Mouse (Mus musculus) midbrain, embryonic 13.5 days (tissue): ENCODE measurements around the gene Wdr63. TPM values are rescaled to one million over a fixed set of nuclear protein-coding genes. Genes with fewer than 3 reads are reported as not detected.

Source experiments
- ATAC-seq: fragments of 200-750 bp; cut with Nextera tagmentation; 2 replicates; pipeline ENCODE4 v1.8.0; 2017; ENCODE audit warnings: mild to moderate bottlenecking, moderate TSS enrichment, moderate library complexity
- H3K27ac ChIP-seq: fragments of 300-500 bp; sonication (generic); 2 replicates; pipeline ENCODE4 v1.5.1; 2015; ENCODE audit warnings: inconsistent platforms, mild to moderate bottlenecking, moderate library complexity
- H3K27me3 ChIP-seq: fragments of 300-500 bp; sonication (generic); 2 replicates; pipeline ENCODE4 v1.6.1; 2015; ENCODE audit warnings: mild to moderate bottlenecking, inconsistent platforms
- H3K36me3 ChIP-seq: fragments of 300-500 bp; sonication (generic); 2 replicates; pipeline ENCODE4 v1.6.1; 2015; ENCODE audit warnings: mild to moderate bottlenecking, inconsistent platforms
- H3K4me1 ChIP-seq: fragments of 300-500 bp; sonication (generic); replicated peaks from 2 replicates; pipeline ENCODE4 v1.6.1; 2015; ENCODE audit warnings: inconsistent platforms
- H3K4me2 ChIP-seq: fragments of 300-500 bp; sonication (generic); replicated peaks from 2 replicates; pipeline ENCODE4 v1.6.1; 2015; ENCODE audit warnings: moderate library complexity, mild to moderate bottlenecking, inconsistent platforms
- H3K4me3 ChIP-seq: fragments of 300-500 bp; sonication (generic); replicated peaks from 2 replicates; pipeline ENCODE4 v1.5.1; 2015; ENCODE audit warnings: mild to moderate bottlenecking, inconsistent platforms
- H3K9ac ChIP-seq: fragments of 300-500 bp; sonication (generic); replicated peaks from 2 replicates; pipeline ENCODE4 v1.6.1; 2015; ENCODE audit warnings: mild to moderate bottlenecking, inconsistent platforms
- H3K9me3 ChIP-seq: fragments of 300-500 bp; sonication (generic); 2 replicates; pipeline ENCODE4 v1.6.1; 2016; ENCODE audit warnings: mild to moderate bottlenecking, inconsistent platforms
- WGBS: fragments of 180-500 bp; shearing (Covaris S2); methylation state at CpG from one replicate; pipeline ENCODE4 v1.1.7; 2015; 5-methylcytosine and 5-hydroxymethylcytosine counted together
- polyA plus RNA-seq: library from polyadenylated mRNA; unstranded; fragments of >200 nt; fragmentation: Nextera tagmentation; extraction: Ambion mirVana; gene quantifications from 2 replicates; pipeline ENCODE4 v1.2.1, GENCODE M21; 2015

Wdr63 gene
- polyA plus RNA-seq, 1 experiment from 2014 or later, result 0.57 TPM

DNA sequence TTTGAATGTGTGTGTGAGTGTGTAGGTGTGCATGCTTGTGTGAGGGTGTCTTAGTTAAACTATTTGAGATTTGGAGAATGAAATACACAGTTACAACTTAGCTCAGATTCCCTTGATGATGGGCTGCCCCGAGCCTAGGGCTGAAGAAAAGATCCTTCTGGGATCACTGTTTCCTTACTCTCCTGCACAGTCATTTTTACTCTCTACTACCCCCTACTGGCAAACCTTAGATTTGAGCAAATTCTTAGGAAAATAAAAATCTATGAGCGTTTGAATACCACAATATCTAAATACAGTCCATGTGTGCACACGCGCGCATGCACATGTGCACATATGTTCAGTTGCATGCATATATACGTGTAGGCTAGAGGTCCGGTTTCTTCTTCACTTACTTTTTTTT lies 35.1 kb downstream of the Wdr63 start:
- ATAC-seq, result no peak

DNA sequence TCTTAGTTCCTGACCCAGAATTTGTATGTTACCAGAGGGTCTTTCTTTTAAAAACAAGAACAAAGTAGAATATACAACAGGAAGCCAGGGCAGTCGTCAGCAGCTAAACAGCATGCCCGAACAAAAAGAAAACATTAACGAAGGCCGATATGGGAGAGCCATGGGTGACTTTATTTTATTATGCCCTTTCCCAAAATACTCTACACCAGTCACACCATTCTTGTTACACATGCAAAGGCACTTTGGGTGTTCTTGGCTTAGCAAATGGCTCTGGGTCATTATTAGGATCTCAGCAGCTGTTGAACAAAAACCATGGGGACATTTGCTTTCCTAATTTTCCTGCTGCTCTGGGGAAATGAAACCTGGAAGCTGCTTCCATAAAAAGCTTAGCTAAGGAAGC lies 38.7 kb downstream of the Wdr63 start:
- H3K36me3 ChIP-seq, result no peaks in the 10 kb centered on the region
- H3K9me3 ChIP-seq, result no peaks in the 10 kb centered on the region

More for the DNA sequence above, 35.1 kb downstream of the Wdr63 start:
- no peak overlapping the region for H3K27ac ChIP-seq
- H3K4me2 ChIP-seq, result no peak overlapping the region
- H3K4me3 ChIP-seq, result no peak overlapping the region
- H3K9ac ChIP-seq, result no peak overlapping the region
- WGBS, result 79% methylated on average over 7 of the region's 7 CpGs
- H3K4me1 ChIP-seq, result no peaks in the 10 kb centered on the region
- no peaks in the 10 kb centered on the region for H3K36me3 ChIP-seq
- no peaks in the 10 kb centered on the region for H3K9me3 ChIP-seq
- H3K27me3 ChIP-seq, result no peaks in the 10 kb centered on the region

DNA sequence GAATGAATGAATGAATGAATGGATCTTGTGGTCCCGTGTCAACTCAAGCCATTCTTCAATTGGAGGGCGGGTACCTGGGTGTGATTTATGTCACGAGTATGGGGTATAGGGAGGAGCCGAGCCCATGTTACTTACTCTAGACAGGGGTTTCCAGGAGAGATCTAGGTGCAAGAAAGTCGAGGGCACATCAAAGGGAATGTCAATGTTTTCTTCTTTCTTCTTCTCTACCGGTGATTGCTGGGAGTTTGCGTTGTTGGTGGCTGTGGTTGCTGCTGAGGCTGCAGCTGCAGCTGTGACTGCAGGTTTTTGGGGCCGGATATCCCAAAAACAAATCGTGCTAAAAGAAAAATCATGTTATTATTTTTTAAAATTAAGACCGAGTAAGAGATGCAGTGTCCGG lies 44.8 kb downstream of the Wdr63 start:
- WGBS, result 89% methylated on average over 11 of the region's 11 CpGs
- no peak for ATAC-seq

More for the DNA sequence above, 38.7 kb downstream of the Wdr63 start:
- Histone ChIP-seq H3K9ac (no peak overlapping the region), H3K27ac (no peak overlapping the region), H3K4me1 (no peaks in the 10 kb centered on the region), H3K4me3 (no peak overlapping the region), H3K27me3 (no peaks in the 10 kb centered on the region), H3K4me2 (no peak overlapping the region)
- ATAC-seq, result no peak
- 90% methylated on average over 4 of the region's 4 CpGs for WGBS

DNA sequence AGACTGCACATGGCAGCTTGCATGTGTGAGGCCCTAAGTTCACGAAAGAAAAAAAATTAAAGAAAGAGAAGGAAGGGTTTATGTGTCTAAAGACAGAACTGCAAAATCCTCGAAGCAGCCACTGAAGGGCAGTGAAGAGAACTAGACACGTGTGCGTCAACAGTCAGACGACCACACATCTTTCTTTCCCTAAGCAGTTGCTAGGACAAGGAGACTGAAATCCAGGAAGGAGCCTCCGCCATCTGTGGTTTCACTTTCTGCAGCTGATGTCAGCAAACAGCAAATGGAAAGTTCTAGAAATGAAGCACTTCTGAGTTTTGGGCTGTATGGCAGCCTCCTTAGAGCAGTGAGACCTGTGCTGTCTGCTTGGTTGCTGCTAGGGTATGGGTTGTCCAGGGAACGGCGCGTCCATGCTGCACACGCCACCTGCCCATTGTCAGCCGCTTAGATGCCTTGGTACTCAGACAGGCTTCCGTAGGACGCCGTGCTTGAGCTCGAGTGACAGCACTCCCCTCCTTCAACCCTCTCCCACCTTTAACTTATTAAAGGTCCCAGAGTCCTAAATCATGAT lies 48.5 kb downstream of the Wdr63 start:
- 85% methylated on average over 15 of the region's 15 CpGs for WGBS
- Histone ChIP-seq H3K9me3 (no peaks in the 10 kb centered on the region), H3K27ac (no peak overlapping the region), H3K27me3 (0 out of 2 replicates have a peak, but pooled peaks cover 2% of the 10 kb centered on the region), H3K36me3 (no peaks in the 10 kb centered on the region), H3K4me3 (no peak overlapping the region), H3K9ac (no peak overlapping the region), H3K4me1 (no peaks in the 10 kb centered on the region), H3K4me2 (no peak overlapping the region)
- ATAC-seq, result no peak

More for the DNA sequence above, 44.8 kb downstream of the Wdr63 start:
- Histone ChIP-seq H3K4me3 (no peak overlapping the region), H3K4me1 (no peaks in the 10 kb centered on the region), H3K27ac (no peak overlapping the region), H3K4me2 (no peak overlapping the region), H3K36me3 (no peaks in the 10 kb centered on the region), H3K27me3 (no peaks in the 10 kb centered on the region), H3K9me3 (no peaks in the 10 kb centered on the region), H3K9ac (no peak overlapping the region)

DNA sequence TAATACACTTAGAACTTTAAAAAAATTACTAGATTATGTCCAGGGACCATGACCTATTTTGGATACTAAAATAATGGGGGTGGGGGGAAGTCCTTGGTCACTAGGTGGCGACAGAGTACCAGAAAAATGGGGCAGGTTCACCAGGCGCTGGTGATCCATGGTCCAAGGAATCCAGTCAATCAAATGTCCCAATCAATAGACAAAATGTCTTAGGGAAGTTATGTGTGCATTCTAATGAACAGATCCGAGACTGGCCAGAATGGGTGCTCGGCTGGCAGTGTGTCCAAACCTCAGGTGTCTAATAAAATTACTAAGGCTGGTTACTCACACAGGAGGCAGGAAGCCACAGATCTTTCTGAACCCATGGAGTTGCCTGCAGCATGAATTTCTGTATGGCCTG lies 49.7 kb downstream of the Wdr63 start:
- Histone ChIP-seq H3K27me3 (0 out of 2 replicates have a peak, but pooled peaks cover 7% of the 10 kb centered on the region), H3K9ac (no peak overlapping the region), H3K9me3 (no peaks in the 10 kb centered on the region), H3K36me3 (no peaks in the 10 kb centered on the region), H3K4me3 (no peak overlapping the region), H3K4me1 (0 out of 2 replicates have a peak, but pooled peaks cover 6% of the 10 kb centered on the region), H3K4me2 (no peak overlapping the region), H3K27ac (no peak overlapping the region)
- peak; percentile 55; the same call in 1 of the 2 replicates for ATAC-seq
- 11% methylated on average over 4 of the region's 4 CpGs for WGBS

DNA sequence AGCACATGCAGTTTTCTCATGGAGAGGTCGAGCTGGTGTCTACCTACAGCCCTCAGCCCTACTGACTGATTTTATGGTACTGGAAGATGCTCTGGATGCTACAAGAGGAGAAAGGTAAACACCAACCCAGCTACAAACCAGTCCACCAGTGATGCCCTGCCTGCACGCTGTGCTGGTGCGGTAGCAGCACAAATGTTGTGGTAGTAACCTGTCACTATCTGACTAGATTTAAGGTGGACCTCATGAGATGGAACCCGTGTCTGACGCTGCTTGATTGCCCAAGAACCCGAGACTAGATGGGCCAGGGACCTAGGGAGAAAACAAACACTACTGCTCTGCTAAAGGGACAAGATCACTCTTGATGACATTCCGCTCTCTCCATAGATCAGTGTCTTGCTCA lies 50.8 kb downstream of the Wdr63 start:
- 0 out of 2 replicates have a peak, but pooled peaks cover 6% of the 10 kb centered on the region for H3K4me1 ChIP-seq
- no peak overlapping the region for H3K4me3 ChIP-seq
- ATAC-seq, result no peak
- H3K9ac ChIP-seq, result no peak overlapping the region
- no peaks in the 10 kb centered on the region for H3K36me3 ChIP-seq
- H3K27ac ChIP-seq, result no peak overlapping the region
- H3K4me2 ChIP-seq, result no peak overlapping the region
- 84% methylated on average over 7 of the region's 7 CpGs for WGBS
- 0 out of 2 replicates have a peak, but pooled peaks cover 7% of the 10 kb centered on the region for H3K27me3 ChIP-seq
- no peaks in the 10 kb centered on the region for H3K9me3 ChIP-seq

DNA sequence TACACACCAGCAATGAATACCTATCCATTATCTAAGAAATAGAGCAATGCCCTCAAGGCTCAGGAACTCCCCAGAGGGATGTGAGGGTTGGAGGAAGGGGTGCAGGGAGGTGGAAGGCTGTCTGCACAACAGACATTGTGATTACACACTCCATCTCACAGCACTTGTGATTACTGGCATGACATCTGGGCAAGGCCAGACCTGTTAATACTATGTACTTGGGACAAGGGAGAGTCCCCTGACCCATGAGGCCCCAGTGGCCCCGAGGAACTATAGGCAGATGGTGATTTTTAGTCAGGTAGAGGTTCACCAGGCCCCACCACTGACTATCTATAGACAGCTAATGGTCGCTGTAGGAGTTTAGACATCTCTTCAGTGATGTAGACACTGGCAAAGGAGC lies 54.1 kb downstream of the Wdr63 start:
- no peak overlapping the region for H3K27ac ChIP-seq
- no peak for ATAC-seq
- 83% methylated on average over 2 of the region's 2 CpGs for WGBS

DNA sequence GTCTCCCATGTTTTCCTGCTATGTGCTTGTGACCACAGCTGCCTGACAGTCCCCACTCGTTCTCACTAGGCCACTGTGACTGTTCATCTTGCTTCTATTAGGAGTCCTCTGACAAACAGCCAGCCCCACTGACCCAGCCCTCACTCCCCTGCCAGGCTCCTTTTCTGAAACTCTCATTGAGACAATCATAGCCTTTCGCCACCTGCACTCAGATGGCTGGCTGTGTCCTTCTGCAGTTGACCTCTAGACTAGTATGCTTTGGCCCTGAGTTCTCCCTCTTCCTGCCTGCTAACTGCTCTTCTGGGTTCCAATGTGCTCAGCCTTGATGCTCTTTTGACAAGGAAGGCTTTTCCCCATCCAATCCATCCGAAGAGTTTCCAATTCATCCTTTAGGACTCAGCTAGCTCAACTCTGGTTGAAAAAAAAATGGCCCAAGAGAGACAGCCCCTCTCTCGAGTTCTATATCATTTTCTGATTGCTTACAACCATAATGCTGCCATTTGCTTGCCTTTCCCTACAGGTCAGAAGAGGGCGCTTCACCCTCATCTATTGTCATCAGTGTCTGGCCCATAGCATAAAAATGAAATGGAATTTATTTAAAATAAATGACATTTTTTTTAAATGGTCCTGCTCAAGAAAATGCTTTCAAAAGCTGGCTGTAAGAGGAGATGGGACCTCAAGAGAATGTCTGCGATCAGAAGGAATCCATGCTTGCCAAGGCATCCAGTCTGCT lies 54.7 kb downstream of the Wdr63 start:
- no peak overlapping the region for H3K9ac ChIP-seq
- H3K4me3 ChIP-seq, result no peak overlapping the region
- ATAC-seq, result no peak
- peaks cover 11% of the 10 kb centered on the region for H3K27me3 ChIP-seq
- peaks cover 19% of the 10 kb centered on the region for H3K4me1 ChIP-seq
- WGBS, result 72% methylated on average over 6 of the region's 6 CpGs
- H3K4me2 ChIP-seq, result no peak overlapping the region
- H3K36me3 ChIP-seq, result no peaks in the 10 kb centered on the region
- H3K9me3 ChIP-seq, result no peaks in the 10 kb centered on the region
- no peak overlapping the region for H3K27ac ChIP-seq

More for the DNA sequence above, 54.1 kb downstream of the Wdr63 start:
- H3K36me3 ChIP-seq, result no peaks in the 10 kb centered on the region
- H3K9me3 ChIP-seq, result no peaks in the 10 kb centered on the region
- H3K4me2 ChIP-seq, result no peak overlapping the region
- no peak overlapping the region for H3K9ac ChIP-seq
- 0 out of 2 replicates have a peak, but pooled peaks cover 7% of the 10 kb centered on the region for H3K27me3 ChIP-seq
- H3K4me1 ChIP-seq, result peaks cover 19% of the 10 kb centered on the region
- H3K4me3 ChIP-seq, result no peak overlapping the region

DNA sequence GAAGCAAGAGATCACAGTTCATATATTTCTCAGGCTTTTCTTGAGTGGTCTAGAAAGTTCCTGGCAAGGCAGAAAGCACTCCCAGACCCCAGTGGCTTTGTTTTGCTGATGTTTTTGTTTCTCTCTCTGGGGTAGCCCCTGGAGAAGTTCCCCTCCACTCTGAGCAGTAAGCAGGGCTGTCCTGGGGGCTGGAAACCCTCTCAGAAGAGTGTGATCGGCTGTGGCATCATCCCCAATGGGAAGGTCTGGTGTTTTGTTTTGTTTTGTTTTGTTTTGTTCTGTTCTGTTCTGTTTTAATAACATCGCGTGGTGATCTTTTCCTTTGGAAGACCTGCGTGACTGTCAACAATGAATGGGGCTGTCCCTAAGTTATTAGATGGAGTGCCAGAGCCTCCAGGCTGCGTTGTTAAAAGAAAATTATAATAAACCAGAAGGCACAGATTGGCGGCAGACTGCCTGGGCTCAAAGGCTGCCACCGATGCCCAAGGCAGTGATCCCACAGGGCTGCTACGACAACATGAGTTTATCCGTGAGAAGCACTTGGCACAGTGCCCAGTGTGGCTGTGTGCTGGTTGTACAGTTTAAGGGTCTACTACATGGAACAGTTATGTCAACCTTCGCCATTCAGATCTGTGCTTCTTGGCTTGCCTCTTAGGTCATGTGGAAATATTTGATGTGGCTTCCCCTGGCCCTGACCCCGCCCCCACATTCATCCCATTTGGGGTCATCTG lies 56.5 kb downstream of the Wdr63 start:
- Histone ChIP-seq H3K9ac (0 out of 2 replicates have a peak overlapping the region, but pooled peaks have one; percentile 36), H3K9me3 (no peaks in the 10 kb centered on the region), H3K27ac (peak overlapping the region; percentile 51), H3K4me3 (no peak overlapping the region), H3K4me1 (peaks cover 19% of the 10 kb centered on the region), H3K36me3 (no peaks in the 10 kb centered on the region), H3K4me2 (no peak overlapping the region), H3K27me3 (peaks cover 11% of the 10 kb centered on the region)
- WGBS, result 37% methylated on average over 11 of the region's 11 CpGs
- ATAC-seq, result peak; percentile 87

DNA sequence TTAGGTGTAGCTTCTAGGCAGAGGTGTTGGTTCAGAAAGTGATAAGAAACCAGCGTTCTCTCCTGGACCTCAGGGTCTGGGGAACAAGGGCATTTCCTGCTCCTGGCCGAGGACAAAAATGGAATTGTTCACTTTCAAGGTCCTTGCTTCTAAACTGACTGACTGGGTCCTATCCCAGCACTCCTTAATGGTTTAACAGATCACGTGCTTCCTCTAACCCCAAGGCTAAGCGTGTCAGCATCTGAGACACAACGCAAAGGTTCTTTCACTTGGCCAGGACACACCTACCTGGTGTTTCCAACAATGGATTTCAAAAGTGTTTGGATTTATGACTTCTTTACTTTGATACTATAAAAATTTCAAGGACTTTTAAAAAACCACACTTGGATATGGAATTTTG lies 58.0 kb downstream of the Wdr63 start:
- no peak overlapping the region for H3K4me2 ChIP-seq
- ATAC-seq, result no peak

DNA sequence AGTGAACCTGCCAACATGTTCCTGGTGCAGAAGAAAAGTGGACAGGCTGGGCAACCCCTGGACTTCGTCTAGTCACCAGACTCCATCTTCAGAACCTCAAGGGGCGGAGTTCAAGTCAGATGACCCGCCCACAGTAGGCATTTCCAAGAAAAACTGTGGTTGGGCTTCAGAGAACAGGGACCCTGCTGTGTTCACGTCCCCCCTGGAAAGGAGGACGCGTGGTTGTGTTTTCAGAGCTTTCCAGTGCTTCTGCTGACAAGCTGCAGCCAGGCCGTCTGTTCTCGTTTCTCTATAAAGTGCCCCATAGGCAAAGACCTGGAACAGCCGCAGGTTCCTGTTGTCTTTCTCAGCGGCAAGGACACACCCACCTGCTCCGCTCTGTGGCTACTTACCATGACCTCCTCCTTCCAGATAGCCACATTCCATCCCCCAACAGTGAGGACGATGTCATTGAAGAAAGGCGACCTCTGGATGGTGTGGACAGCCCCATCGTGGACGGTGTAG lies 60.2 kb downstream of the Wdr63 start:
- no peak overlapping the region for H3K4me2 ChIP-seq
- peaks cover 14% of the 10 kb centered on the region for H3K4me1 ChIP-seq
- peaks cover 4% of the 10 kb centered on the region for H3K27me3 ChIP-seq
- H3K9me3 ChIP-seq, result no peaks in the 10 kb centered on the region
- H3K36me3 ChIP-seq, result no peaks in the 10 kb centered on the region
- WGBS, result 26% methylated on average over 15 of the region's 15 CpGs
- H3K9ac ChIP-seq, result no peak overlapping the region
- no peak overlapping the region for H3K27ac ChIP-seq
- no peak for ATAC-seq
- H3K4me3 ChIP-seq, result no peak overlapping the region

More for the DNA sequence above, 58.0 kb downstream of the Wdr63 start:
- peaks cover 19% of the 10 kb centered on the region for H3K4me1 ChIP-seq
- no peak overlapping the region for H3K9ac ChIP-seq
- H3K4me3 ChIP-seq, result no peak overlapping the region
- WGBS, result 95% methylated on average over 5 of the region's 5 CpGs
- H3K27me3 ChIP-seq, result peaks cover 11% of the 10 kb centered on the region
- H3K27ac ChIP-seq, result no peak overlapping the region
- no peaks in the 10 kb centered on the region for H3K36me3 ChIP-seq
- no peaks in the 10 kb centered on the region for H3K9me3 ChIP-seq

DNA sequence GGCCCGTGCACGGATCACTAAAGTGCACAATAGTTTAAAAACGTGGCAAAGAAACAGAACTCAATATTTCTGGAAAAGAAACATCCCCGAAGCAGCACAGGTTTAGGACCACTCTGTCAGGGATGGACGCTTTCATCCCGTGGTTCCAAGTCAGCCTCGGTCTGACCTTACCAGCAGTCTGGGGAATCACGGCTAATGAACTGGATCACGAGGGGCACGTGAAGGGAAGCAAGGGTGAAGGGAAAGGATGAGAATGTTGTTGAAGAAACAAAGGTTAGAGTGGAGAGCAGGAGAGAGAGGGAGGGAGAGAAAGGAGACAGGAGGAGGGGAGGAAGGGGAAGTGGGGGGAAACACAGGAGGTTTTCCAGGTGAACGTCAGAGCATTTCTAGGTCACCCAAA lies 61.9 kb downstream of the Wdr63 start:
- Histone ChIP-seq H3K4me1 (peaks cover 5% of the 10 kb centered on the region), H3K4me2 (no peak overlapping the region), H3K9ac (no peak overlapping the region), H3K27ac (no peak overlapping the region), H3K9me3 (no peaks in the 10 kb centered on the region), H3K4me3 (no peak overlapping the region), H3K36me3 (no peaks in the 10 kb centered on the region), H3K27me3 (peaks cover 4% of the 10 kb centered on the region)
- WGBS, result 84% methylated on average over 11 of the region's 11 CpGs
- ATAC-seq, result no peak
